Mouse (Mus musculus): Measurements from ENCODE around the gene Trappc10. TPM values are rescaled to one million over a fixed set of nuclear protein-coding genes. Genes with fewer than 3 reads are reported as not detected.

The Trappc10 gene
- 9.0 TPM for polyA plus RNA-seq (2015; fragmentation: Illumina TruSeq; extraction: RNeasy Lipid Tissue Mini Kit (QIAGEN cat#74804); ENCODE audit: insufficient read depth, low read depth, low replicate concordance)

GRCm38 (mm10) chr10:78244438-78245224 lies at the start of gene Trappc10:
TSS of gene Trappc10 (minus strand) at chr10:78244641.

GRCm38 (mm10) chr10:78184531-78185380 lies 59.7 kb downstream of the Trappc10 start, which contains the start of gene Pwp2:
TSS of gene Pwp2 (minus strand) at chr10:78185149.

GRCm38 (mm10) chr10:78169281-78170042 lies 75.0 kb downstream of the Trappc10 start, which contains the start of gene D10Jhu81e:
TSS of gene D10Jhu81e (minus strand) at chr10:78169782.

Other genes with a start within 250 kb of the Trappc10 start
- gene Pfkl, start 234.6 kb downstream of the Trappc10 start, polyA plus RNA-seq (2015; fragmentation: Illumina TruSeq; extraction: RNeasy Lipid Tissue Mini Kit (QIAGEN cat#74804); ENCODE audit: insufficient read depth, low read depth, low replicate concordance) = 9.8 TPM
- gene Dnmt3l, start 202.7 kb downstream of the Trappc10 start, polyA plus RNA-seq (2015; fragmentation: Illumina TruSeq; extraction: RNeasy Lipid Tissue Mini Kit (QIAGEN cat#74804); ENCODE audit: insufficient read depth, low read depth, low replicate concordance) = not detected
- not detected for gene Aire, start 201.0 kb downstream of the Trappc10 start, polyA plus RNA-seq (2015; fragmentation: Illumina TruSeq; extraction: RNeasy Lipid Tissue Mini Kit (QIAGEN cat#74804); ENCODE audit: insufficient read depth, low read depth, low replicate concordance)
- 4.5 TPM for gene Icosl, start 175.3 kb downstream of the Trappc10 start, polyA plus RNA-seq (2015; fragmentation: Illumina TruSeq; extraction: RNeasy Lipid Tissue Mini Kit (QIAGEN cat#74804); ENCODE audit: insufficient read depth, low read depth, low replicate concordance)
- gene D10Jhu81e, start 74.9 kb downstream of the Trappc10 start, polyA plus RNA-seq (2015; fragmentation: Illumina TruSeq; extraction: RNeasy Lipid Tissue Mini Kit (QIAGEN cat#74804); ENCODE audit: insufficient read depth, low read depth, low replicate concordance) = 17.8 TPM
- gene Pwp2, start 59.5 kb downstream of the Trappc10 start, polyA plus RNA-seq (2015; fragmentation: Illumina TruSeq; extraction: RNeasy Lipid Tissue Mini Kit (QIAGEN cat#74804); ENCODE audit: insufficient read depth, low read depth, low replicate concordance) = 2.3 TPM
- 14.0 TPM for gene Agpat3, start 107.8 kb upstream of the Trappc10 start, polyA plus RNA-seq (2015; fragmentation: Illumina TruSeq; extraction: RNeasy Lipid Tissue Mini Kit (QIAGEN cat#74804); ENCODE audit: insufficient read depth, low read depth, low replicate concordance)
- gene Rrp1, start 168.4 kb upstream of the Trappc10 start, polyA plus RNA-seq (2015; fragmentation: Illumina TruSeq; extraction: RNeasy Lipid Tissue Mini Kit (QIAGEN cat#74804); ENCODE audit: insufficient read depth, low read depth, low replicate concordance) = 32.4 TPM
- gene Cstb, start 181.0 kb upstream of the Trappc10 start, polyA plus RNA-seq (2015; fragmentation: Illumina TruSeq; extraction: RNeasy Lipid Tissue Mini Kit (QIAGEN cat#74804); ENCODE audit: insufficient read depth, low read depth, low replicate concordance) = 35.7 TPM
- gene Pdxk, start 220.3 kb upstream of the Trappc10 start, polyA plus RNA-seq (2015; fragmentation: Illumina TruSeq; extraction: RNeasy Lipid Tissue Mini Kit (QIAGEN cat#74804); ENCODE audit: insufficient read depth, low read depth, low replicate concordance) = 3.3 TPM

Measured in pancreas, adult 10 weeks (tissue).